Mouse (Mus musculus) CD4-positive, CD25-positive, alpha-beta regulatory T cell, adult 2 months (primary cell): Measurements from ENCODE around the gene Fam228a.
"Not testable (repeated sequence)": the region's sequence is repeated elsewhere in the genome, so short reads cannot be mapped to it uniquely, and the experiment has no call there.

Source experiments
- DNase-seq: peaks from one replicate; pipeline ENCODE4 v3.0.0-alpha.2; 2012; ENCODE audit warnings: low read depth, low spot score

Fam228a gene

GRCm38 (mm10) chr12:4738031-4738576 lies at the start of gene Fam228a:
Gene Fam228a (minus strand): TSS chr12:4738430.
- no peak for DNase-seq

- DNase-seq, result no peak
These were observed 46.2 kb upstream of the Fam228a start for GRCm38 (mm10) chr12:4784466-4784865.

- DNase-seq, result no peak
These were observed 45.4 kb upstream of the Fam228a start for GRCm38 (mm10) chr12:4783598-4783997.

DNA sequence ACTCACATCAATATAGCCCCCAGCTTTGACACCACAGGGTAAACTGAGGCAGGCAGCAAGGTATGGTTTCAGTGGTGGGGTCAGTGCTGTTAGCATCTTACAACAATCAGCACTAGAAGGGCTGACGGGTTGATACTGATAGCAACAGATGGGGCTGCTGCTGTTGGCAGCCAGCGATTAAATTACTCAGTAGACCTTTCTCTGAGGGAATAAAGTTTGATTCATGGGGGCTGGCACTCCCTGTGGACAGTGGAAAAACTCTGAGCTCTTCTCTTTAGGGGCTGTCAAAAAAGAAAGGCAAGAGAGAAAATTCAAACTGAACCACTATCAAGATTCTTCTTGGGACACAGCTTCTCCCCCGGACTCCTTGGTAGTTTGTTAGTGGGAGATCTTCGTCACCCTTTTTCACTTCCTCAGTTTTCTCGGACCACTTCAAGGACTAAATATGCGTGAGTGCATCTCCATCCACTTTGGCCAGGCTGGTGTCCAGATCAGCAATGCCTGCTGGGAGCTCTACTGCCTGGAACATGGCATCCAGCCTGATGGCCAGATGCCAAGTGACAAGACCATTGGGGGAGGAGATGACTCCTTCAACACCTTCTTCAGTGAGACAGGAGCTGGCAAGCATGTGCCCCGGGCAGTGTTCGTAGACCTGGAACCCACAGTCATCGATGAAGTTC lies 43.6 kb upstream of the Fam228a start:
- DNase-seq, result not testable (repeated sequence)

- no peak for DNase-seq
These were observed 43.0 kb upstream of the Fam228a start for GRCm38 (mm10) chr12:4781270-4781669.

GRCm38 (mm10) chr12:4780245-4780644 lies 42.0 kb upstream of the Fam228a start:
- DNase-seq, result no peak

DNA sequence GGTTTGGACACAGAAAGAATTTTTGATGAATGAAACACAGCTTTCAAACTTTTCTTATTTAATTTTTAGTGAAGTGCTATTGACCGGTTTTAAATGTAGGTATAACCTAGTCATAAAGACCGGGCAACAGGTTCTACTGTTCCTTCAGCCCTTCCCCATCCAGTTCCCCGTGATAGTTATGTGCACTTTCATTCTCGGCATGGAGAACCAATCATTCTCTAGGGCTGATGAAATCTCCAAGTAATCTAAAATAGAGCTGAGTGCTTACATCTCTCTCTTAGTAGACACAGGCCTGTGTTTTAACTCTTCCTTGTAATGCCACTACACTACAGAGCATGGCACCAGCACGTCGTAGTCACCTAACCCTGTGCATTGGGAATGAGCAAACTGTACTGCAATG lies 39.5 kb upstream of the Fam228a start:
- no peak for DNase-seq

- no peak for DNase-seq
These were observed 37.3 kb upstream of the Fam228a start for GRCm38 (mm10) chr12:4775588-4775949.

DNA sequence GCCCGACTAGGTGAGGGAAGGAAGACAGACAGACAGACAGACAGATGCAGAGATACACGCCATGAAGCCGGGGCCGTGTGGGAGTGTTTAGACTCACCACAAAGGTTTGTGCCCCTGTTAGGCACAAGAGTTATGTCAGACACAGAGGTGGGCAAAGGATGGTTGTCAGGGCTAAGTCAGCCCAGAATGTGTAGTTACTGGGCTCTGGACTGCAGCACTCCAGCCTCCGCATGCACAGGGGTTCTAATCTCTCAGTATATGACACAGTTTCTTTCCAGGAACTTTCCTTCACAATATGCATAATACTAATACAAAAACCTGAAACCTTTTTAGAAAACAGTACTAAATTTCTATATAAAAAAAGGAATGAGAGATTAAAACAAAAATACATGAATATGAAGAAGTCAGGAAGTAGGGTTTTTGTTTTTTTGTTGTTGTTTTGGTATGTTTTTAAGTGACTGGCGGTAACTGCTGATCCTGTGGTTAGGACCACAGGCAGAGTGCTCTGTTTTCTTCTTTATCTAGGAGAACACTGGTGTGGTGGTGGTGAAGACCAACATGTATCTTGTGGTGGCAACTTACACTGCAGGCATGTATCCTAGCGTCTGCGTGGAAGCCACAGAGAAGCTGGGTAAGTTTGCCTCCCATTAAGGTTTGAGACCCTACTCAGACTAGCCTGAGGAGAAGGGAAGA lies 36.8 kb upstream of the Fam228a start:
- DNase-seq, result no peak

DNA sequence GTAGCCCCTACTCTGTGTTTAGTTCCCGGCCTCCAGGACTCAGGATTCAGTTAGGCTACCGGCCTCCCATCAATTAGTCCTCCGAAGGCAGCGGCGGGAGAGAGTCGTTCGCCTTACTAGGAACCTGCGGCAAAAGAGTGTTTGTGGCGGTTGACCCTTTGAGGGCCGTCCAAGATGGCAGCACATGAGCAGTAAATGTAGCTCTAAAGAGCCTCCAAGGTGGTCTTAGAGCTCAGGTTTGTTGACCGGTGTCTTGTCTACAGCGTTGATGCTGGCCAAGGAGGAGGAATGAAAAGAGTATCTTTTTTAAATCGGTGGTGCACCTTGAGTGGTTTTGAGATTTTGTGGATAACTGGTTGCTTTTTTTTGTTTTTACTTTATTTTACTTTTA lies 31.1 kb upstream of the Fam228a start:
- DNase-seq, result no peak

- DNase-seq, result peak; percentile 95
These were observed 30.5 kb upstream of the Fam228a start, which contains the start of the genes Pfn4 and Fam228b for GRCm38 (mm10) chr12:4768492-4769332. Gene Pfn4 (plus strand): TSS chr12:4769022. Gene Fam228b (minus strand): TSS chr12:4769267.

DNA sequence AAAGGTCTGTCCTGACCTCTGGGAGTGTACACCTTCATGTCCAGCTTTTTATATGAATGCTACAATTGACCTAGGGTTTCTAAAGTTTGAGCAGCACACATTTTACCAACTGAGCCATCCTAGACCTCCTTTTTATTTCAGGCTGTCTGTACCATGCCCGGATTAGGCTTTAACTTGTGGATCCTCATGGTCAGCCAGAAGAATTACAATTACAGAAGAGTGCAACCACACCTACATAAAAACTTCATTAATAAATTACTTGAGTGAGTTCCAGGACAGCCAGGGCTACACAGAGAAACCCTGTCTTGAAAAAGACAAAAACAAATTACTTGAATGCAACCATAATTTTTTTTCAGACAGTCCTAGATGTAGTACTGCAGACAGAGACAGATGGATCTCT lies 18.8 kb upstream of the Fam228a start:
- DNase-seq, result no peak

- DNase-seq, result not testable (repeated sequence)
These were observed 16.2 kb upstream of the Fam228a start for GRCm38 (mm10) chr12:4754451-4754850.

DNA sequence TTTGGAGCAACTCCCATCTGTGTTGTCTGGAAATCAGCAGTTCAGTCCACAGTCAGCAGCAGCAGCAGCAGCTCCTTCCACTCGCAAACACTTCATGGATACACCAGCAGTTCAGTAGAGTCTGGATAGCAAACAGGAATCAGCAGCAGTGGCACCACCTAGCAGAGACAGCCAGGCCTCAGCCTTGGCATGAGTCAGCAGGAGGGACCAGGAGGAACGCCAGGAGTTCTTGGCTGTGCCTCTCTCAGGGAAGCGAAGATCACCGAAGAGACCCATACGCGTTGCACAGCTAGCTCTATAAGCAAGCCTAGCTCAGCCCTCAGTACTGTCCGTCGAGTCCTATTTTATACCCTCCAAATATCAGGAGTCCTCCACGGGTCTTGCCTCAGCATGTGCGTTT lies 6.3 kb upstream of the Fam228a start:
- no peak for DNase-seq

DNA sequence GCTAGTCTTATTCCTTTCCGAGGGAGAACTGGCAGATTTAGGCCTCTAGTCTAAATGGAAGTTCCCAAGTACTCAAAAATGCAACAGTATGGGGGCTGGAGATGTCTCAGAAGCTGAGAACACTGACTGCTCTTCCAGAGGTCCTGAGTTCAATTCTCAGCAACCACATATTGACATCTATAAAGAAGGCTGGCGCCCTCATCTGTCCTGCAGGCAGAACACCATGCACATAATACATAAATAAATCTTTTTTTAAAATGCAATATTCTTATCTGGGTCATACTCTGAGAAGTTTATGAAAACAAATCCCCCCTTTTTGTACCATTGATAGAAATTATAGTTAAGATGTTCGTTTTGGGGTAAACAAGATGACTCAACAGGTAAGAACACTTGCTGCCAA lies 4.0 kb upstream of the Fam228a start:
- DNase-seq, result no peak

DNA sequence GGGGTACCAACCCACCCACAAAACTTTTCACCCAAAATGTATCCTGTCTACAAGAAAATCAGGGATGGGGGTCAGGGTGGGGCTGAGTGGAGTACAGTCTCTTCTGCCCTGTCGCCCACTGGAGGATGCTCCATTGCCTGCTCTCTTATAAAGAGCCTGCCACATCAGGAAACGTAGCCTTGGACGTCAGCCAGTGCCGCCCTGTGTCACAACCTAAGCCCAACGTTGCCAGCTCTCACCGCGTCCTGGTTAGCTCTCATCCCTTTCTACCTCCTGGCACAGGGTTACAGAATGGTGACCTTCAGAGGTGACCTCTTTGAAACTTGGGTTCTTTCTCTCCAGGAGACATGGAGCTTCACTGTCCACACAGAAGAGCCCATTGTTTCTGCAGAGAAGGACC lies 2.6 kb upstream of the Fam228a start:
- no peak for DNase-seq

DNA sequence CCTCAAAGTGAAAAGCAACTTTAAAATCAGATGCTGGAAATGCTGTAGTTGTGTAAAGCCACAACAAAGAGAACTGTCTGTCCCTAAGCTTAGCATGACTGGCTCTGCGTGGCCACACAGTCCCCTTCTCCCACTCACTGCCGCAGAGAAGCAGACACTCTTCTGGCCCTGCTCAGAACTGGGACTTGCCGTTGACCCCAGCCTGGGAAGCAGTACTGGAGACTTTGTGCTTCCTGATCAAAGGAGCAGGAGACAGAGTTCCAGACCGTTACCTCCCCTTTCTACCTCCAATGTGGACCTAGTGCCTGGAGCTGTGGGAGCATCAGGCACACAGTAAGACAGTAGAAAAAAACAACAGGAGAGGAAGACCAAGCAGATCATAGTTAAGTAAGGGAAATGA lies 5.9 kb downstream of the Fam228a start:
- DNase-seq, result no peak

- DNase-seq, result no peak
These were observed 6.6 kb downstream of the Fam228a start for GRCm38 (mm10) chr12:4731629-4732028.

- peak; percentile 30 for DNase-seq
These were observed 9.1 kb downstream of the Fam228a start for GRCm38 (mm10) chr12:4729165-4729564.

GRCm38 (mm10) chr12:4719762-4720754 lies 18.2 kb downstream of the Fam228a start:
- peak; percentile 27 for DNase-seq
